Mouse (Mus musculus): Measurements from ENCODE around the gene 2810408A11Rik.
A peak's percentile ranks its signal among the peaks of the same experiment; 100 is the strongest.
"Not testable (repeated sequence)": the region's sequence is repeated elsewhere in the genome, so short reads cannot be mapped to it uniquely, and the experiment has no call there.

2810408A11Rik gene

GRCm38 (mm10) chr11:69879711-69880110, 21.1 kb downstream of the 2810408A11Rik start:
- DNase-seq, result peak in 1 of 2 experiments; percentile 28

DNA sequence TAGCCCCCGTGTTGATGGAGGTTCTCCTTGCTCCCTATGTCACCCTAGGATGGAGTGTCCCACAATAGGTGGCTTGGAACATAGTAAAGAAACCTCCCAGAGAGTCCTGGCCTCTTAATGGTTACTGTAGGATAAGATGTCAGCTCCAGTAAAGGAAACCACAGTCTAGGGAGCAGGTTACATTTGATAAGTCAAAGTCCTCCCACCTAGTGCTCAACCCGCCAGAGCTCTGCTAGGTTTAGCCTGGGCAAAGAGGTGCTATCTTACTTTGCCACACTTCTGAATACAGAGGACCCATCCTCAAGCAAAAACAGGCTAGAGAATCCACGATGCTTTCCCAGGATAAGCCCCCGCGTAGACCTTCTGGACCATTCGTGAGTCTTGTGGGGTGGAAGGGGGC, 21.8 kb downstream of the 2810408A11Rik start:
- no peak for DNase-seq

DNA sequence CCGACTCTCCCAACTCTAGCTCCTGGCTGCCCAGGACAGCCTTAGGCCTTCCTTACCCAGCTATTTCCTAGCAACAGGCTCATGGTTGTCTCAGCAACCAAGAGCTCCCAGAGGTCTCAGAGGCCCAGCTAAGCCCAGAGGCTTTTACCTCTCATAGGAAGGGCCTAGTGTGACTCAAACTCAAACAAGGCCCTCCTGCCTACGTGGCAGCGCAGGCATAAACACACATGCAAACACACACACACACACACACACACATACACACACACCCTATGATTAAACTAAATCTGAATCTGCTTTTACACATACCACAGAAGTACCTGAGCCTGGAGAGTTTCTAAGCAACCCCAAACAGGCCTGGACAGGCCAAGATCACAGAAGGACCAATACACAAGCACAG, 22.4 kb downstream of the 2810408A11Rik start:
- DNase-seq, result no peak

DNA sequence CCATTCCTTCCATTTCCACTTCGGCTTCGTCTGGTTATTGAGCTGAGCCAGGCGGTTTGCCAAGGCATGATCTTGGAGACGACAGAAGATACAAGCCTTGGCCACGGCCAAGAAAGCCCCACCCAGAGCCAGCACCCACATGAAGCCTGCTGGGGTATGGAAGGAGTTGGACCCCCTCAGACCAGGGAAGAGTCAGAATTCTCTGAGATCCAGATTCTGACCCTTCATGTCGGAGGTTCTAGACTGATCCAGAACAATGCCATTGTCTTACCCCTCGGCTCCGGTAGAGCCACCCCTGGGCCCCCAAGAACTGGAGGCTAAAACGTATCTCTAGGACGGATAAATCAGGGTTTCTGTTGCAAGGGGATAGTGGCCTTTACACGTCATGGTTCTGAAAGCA, 22.9 kb downstream of the 2810408A11Rik start, which contains the start of gene Tmem95:
TSS of gene Tmem95 (minus strand) at position 141 of the 400 bp plus-strand sequence.
- DNase-seq, result no peak

DNA sequence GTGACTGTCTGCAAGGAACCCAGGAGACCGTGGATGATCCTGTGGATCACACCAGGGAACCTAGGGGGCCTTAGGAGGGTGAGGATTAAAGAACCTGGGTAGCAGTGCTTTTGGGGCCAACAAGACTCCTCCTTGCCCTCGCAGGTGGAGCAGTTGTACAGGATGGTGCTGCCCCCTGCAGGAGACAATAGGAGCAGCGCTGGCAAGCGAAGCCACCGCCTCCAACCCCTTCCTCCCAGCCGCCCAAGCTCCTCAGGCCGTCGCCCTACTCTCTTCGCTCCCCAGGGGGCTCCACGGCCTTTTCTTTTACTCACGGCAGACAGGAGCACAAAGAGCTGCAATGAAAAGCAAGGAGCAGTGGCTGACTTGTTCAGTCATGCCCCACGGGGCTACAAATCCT, 23.9 kb downstream of the 2810408A11Rik start:
- DNase-seq, result peak; percentile 92 to 94

GRCm38 (mm10) chr11:69876186-69876585, 24.6 kb downstream of the 2810408A11Rik start:
- DNase-seq, result peak; percentile 52 to 70

DNA sequence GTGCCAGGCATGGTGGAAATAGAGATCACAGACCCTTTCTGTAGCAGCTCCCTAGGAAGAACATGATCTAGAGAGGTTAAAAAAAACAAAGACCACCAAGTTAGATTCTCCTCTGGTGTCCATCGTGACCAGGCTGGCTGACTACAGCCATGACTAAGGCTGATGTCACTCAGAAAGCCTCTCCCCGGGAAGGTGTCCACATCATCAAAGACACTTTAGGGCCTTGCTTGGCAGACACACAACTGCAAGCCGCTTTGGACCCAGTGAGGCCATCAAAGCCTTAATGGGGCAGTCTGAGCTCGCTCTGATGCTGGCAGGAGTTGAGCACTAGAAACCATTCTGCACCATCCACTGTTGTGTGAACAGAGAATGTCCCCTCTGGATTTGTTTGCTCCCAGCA, 28.3 kb downstream of the 2810408A11Rik start:
- no peak for DNase-seq

DNA sequence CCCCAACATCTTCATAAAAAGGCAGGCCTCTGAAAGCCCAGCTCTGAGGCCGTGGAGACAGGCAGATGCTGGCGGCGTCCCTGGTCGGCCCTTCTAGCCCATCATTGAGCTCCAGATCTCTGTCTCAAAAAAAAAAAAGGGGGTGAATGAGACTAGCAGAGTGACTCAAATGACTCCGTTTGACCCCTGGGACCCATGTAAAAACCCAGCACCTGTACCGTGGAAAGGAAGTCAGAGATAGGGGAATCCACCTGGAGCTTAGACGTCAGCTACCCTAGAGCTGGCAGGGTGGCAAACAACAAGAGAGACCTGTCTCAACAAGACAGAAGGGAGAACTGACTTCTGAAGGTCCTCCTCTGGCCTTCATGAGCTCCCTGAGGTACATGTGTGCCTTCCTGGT, 29.0 kb downstream of the 2810408A11Rik start:
- DNase-seq, result no peak

DNA sequence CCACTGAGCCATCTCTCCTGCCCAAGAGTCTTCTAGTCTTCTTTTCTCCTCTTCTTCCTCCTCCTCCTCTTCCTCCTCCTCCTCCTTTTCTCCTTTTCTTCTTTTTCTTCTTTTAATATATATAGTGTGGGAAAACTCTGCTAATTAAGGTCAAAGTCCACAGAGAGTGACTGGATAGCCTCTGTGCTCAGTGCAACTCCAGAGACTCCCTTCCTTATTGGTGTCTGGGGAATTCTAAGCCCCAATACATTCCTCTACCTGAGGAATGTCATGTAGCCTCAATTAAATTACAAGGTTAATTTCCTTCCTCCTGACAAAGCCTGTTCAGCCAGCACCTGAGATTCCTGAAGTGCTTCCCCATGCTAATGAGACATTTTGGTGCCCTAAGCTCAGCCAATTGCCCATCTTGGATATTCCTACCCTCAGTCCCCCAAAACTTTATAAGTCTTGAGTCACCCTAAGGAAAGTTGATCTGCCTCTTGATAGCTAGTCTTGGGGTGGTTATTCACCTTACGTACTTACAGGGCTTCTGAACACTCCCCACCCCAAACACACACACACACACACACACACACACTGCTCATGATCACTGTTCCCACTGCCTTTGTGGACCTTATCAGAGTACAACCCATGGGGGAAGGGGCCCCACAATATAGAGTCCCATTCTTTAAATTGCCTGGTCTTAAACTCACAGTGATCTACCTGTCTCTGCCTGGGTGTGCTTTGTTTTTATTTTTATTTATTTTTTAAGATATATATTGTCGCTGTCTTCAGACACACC, 30.3 kb downstream of the 2810408A11Rik start:
- no peak for DNase-seq

DNA sequence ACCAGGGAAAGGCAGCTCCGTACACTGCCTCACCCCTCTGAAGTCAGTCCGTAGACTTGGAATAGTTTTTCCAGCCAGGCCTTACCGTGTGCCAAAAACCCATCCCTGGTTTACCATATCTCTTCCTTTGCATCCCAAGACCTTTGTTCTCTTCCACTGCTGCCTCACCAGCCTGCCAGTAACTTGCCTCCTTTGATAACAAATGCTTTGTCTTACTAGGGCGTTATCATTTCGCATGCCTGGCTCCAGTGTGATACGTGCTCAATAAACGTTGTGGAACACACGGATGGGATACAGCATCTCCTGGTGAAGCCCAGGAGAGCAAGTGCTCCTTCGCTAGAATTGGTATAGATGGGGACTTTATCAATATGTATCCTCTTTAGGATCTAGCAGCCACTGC, 33.5 kb downstream of the 2810408A11Rik start:
- no peak for DNase-seq

DNA sequence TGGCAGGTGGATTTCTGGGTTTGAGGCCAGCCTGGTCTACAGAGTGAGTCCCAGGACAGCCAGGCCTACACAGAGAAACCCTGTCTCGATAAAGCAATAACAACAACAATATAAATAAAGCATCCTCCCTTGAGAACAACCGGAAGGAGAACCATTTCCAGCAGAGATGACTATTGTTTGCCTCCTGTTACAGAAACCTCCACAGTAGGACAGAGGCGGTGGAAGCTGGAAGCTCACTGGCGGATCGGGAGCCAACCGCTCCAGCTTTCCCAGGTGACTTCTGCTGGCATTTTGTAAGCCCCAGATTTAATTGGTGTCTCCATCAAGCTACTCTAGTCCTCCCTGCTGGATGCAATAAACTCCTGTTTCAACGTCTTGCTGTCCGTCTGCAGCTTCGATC, 35.2 kb downstream of the 2810408A11Rik start:
- no peak for DNase-seq

DNA sequence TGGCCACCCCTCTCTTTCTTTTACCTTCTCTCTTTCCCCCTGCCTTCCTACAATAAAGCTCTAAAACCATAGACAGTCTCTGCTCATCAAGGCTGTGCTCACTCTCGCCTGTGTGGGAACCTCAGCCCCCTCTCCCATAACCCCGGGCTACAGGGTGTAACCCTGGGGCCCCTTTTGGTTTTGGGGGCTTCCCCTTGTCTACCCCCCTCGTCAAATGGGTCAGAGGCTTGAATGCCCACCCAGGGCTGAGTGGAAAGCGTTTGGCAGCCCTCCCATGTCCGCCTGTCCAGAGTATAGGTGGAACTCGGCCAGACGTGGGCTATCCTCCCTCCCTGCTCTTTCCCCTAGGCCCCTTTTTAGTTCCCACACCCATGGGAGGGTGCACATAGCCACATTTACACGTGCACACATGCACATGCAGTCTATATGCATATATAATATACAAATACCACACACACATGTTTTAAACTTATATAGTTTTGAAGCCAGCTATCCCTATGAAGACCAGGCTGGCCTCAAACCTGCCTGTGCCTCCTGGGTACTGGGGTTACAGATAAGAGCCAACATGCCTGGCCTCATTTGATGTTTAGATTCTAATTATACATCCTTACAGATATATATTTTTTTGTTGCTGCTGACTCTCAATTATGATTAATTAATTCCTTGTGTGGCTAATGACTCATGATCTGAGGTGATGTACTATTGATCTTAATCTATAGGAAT, 36.5 kb downstream of the 2810408A11Rik start:
- no peak for DNase-seq

DNA sequence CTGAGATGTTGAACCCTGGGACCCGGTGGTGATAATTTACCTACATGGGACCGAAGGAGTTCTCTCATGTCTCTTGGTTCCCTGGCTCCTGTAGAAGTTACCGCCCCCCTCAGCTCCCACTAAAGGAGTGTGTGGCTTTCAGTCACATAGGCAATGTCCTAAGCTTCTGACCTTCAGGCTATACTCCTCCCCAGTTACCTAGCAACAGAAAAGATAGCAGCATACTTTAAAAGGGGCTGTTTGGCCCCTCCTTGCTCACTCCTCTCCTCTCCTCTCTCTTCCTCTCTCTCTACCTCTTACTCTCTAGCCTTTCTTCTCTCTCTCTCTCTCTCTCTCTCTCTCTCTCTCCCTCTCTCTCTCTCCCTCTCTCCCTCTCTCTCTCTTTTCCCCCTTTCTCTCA, 37.1 kb downstream of the 2810408A11Rik start:
- not testable (repeated sequence) for DNase-seq

DNA sequence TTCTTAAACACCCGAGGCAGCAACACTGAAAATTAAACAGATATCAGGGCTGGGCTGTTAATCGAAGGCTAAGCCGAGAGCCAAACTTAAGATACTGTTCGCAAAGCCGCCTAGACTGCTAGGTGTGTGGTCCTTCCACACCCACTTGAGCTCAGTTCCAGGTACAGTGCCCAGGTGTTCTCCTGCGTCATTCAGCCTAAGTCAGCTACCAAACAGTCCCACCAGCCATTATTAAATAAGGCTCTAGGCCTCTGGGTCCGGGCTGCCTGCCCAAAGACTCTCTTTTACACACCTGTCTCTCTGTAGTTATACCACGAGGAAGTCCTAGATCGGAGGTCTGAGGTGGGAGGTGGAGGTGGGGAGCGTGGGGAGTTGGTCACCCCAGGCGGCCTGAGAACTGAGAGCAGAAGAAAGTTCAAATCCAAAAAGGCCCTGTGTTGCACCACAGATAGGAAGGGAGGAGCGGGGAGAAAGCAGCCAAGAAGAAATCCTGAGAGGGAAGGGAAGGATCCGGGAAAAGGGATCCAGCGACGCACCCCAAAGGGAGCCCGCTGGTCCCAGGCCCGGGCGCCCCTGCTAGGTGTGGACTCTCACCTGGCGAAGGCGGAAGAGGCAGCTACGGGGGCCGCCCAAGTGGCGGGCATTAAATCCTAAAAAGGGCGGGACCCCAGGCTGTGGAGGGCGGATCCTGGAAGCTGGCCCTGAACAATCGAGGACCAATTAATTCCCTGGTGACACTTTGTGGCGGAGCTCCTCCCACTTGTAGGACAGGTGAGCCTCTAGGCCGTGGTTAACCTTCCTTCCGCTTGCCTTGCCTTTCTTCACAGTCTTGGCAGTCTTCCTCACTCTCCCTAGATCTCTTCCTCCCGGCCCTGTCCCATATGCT, 42.4 kb downstream of the 2810408A11Rik start, which contains the start of gene Tnk1:
TSS of gene Tnk1 (minus strand) at position 618 of the 886 bp plus-strand sequence.
- peak; percentile 51 to 70 for DNase-seq

DNA sequence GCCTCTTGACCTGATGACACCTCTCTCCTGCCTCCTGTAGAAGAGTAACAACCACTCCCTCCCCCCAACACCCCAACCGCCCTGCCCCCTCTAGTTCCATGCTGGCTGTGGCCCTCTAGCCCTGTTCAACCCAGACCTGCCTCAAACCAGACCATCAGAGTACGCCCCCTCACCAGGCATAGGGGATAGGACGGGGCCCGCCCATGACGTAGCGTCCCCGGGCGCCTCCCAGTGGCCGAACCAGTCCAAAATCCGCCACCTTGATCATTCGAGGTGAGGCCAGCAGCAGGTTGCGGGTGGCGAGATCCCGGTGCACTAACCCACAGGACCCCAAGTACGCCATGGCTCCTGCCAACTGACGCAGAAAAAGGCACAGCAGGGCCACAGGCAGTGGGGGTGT, 45.4 kb downstream of the 2810408A11Rik start:
- DNase-seq, result peak; percentile 73 to 80

- DNase-seq, result no peak
Observed at GRCm38 (mm10) chr11:69854680-69855079, 46.1 kb downstream of the 2810408A11Rik start.

GRCm38 (mm10) chr11:69853994-69854393, 46.8 kb downstream of the 2810408A11Rik start:
- DNase-seq, result no peak

DNA sequence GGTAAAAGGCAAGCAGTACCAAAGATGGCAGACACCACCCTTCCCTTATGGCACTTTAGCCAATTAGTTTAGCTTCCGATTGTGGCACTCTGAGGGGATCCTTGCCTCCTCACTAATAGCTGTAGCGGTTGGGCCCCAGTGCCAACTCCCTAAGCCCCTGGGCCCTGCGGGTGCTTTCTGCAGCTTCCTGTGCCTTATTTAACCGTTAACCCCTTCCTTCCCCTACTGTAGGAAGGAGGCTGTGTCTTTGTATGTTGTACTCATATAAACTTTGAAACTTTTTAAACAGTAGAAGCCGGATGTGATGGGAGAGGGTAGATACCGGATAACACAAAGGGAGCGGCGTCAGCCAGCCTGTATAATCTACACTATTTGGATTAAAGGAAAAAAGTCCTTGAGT, 50.0 kb downstream of the 2810408A11Rik start:
- no peak for DNase-seq

- no peak for DNase-seq
Observed at GRCm38 (mm10) chr11:69849884-69850283, 50.9 kb downstream of the 2810408A11Rik start.

- DNase-seq, result no peak
Observed at GRCm38 (mm10) chr11:69849128-69849527, 51.7 kb downstream of the 2810408A11Rik start.

DNA sequence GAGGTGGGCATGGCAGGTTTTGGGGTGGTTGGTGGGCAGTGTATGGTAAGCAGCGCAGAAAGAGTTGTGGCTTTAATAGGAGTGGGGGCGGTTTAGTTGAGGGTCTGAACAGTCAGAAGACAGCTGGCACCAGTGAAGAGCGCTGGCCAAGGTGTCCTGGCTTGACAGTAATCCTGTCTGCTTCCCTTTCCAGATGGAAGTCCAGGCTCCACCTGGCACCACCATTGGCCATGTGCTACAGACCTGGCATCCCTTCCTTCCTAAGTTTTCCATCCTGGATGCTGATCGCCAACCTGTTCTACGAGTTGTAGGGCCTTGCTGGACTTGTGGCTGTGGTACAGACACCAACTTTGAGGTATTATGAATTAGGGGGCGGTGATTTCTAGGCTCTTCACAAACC, 52.8 kb downstream of the 2810408A11Rik start:
- no peak for DNase-seq
